Mouse (Mus musculus) kidney, adult 8-10 months (tissue): Measurements from ENCODE around the gene Piwil4.
A peak's percentile ranks its signal among the peaks of the same experiment; 100 is the strongest.

Experiments used
- DNase-seq, 2 experiments: peaks; one replicate each; pipeline ENCODE4 v3.0.0; 2022

The Piwil4 gene

DNA sequence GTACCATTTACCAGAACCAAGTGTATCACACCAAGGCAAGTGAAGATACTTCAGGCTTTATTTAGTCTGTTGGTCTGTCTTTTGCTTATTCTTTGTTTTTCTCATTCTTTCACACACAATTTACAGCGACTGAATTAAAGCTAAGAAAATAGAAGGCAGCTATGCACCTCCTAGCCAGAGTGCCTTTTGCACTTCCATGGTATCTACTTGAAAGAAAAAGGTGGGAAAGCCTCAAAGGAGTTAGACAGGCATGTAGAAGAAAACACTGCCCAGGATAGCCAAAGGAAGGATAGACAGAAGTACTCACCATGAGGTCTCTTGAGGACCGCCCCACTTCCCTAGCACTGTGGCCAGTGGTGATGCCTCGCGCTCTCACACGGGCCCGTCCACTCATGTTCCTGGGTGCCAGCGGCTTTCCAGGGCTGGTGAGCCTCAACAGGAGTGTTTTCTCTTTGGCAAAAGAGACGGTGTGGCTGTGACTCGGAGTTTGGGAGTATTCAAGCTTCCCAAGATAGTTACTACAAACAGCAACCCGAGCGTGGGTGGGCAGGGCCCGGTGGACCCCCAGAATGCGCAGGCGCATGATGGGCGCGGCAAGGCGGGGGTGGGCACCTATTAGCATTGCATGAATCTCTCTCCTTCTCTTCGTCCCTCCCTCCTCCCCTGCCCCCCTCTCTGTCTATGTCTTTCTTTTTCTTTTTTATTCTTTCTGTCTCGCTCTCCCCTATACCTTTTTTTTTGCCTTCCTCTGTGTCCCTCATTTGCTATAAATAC is at the start of gene Piwil4:
Piwil4 (minus strand) TSS at position 583 of the 774 bp plus-strand sequence.
- no peak for DNase-seq

- DNase-seq = no peak
Observed at GRCm38 (mm10) chr9:14787356-14787755, 46.8 kb upstream of the Piwil4 start.

GRCm38 (mm10) chr9:14784039-14785002 is 43.8 kb upstream of the Piwil4 start, which contains the start of the genes Mre11a and Ankrd49:
TSS of gene Mre11a (plus strand) at chr9:14784654.
TSS of gene Ankrd49 (minus strand) at chr9:14784856.
- DNase-seq = peak; percentile 95 to 96

GRCm38 (mm10) chr9:14778341-14778740 is 37.8 kb upstream of the Piwil4 start:
- no peak for DNase-seq

DNA sequence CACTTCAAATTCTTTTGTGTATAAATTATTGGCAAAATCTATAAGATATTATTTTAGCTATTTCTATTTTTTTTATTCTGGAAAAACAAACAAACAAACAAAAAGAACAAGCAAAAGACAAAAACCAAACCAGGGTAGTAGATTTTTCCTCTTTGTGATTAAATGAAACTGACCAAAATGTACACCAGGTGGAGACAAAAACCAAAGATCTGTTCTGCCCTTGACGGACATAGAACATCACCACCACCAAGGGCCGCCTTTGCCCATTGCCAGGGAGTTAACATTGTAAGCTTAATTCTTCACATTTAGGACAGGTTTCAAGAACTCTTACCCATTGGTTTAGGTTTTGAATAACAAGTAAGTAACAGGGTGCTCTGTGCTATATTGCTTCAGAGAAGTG is 33.3 kb upstream of the Piwil4 start:
- no peak for DNase-seq

- no peak for DNase-seq
Observed at GRCm38 (mm10) chr9:14772074-14772473, 31.5 kb upstream of the Piwil4 start.

GRCm38 (mm10) chr9:14770803-14771471 is 30.4 kb upstream of the Piwil4 start, which contains the start of gene 1700012B09Rik:
TSS of gene 1700012B09Rik (minus strand) at chr9:14771030.
- no peak for DNase-seq

DNA sequence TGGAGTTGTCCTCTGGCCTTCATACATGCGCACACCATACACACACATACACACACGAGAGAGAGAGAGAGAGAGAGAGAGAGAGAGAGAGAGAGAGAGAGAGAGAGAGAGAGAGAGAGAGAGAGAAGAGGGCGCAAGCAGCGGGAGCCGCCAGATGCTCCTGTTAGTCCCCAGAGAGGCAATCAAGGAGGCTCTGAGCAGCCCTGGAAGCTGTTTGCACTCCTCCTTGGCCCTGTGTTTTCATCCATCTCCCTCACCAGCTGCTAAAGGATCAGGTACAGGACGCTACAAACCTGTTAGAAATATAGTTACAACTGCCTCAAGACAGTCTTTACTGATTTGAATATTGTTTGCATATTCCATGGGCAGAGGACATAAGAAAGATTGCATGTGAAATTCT is 29.3 kb upstream of the Piwil4 start:
- no peak for DNase-seq

GRCm38 (mm10) chr9:14764765-14765164 is 24.2 kb upstream of the Piwil4 start:
- peak; percentile 26 to 41 for DNase-seq

- no peak for DNase-seq
Observed at GRCm38 (mm10) chr9:14759261-14759660, 18.7 kb upstream of the Piwil4 start.

GRCm38 (mm10) chr9:14758590-14758989 is 18.1 kb upstream of the Piwil4 start:
- no peak for DNase-seq

- no peak for DNase-seq
Observed at GRCm38 (mm10) chr9:14754469-14754868, 13.9 kb upstream of the Piwil4 start.

DNA sequence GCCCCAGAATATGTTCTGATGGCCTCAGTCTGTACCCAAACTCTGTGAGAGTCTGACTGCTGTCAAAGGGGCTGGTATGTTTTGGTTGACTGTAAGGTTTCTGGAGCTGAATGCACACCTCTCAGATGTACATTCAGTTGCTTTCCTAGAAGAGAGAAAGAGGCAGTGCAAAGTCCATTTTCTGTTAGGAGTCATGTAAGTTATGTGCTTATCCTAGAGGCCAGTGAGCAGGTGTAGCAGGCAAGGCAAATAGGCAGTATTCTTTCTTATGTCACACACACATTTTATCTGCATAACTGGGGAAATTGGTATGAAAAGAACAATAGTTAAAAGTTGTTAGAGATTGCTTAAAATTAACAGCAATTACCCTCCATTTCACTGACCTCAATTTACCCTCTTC is 13.4 kb upstream of the Piwil4 start:
- DNase-seq = no peak

- DNase-seq = peak; percentile 55 to 62
Observed at GRCm38 (mm10) chr9:14752001-14752522, 11.5 kb upstream of the Piwil4 start, which contains the start of gene Fut4. TSS of gene Fut4 (minus strand) at chr9:14752393.

GRCm38 (mm10) chr9:14751503-14752000 is 11.0 kb upstream of the Piwil4 start:
- DNase-seq = peak in 1 of 2 experiments; percentile 3

- no peak for DNase-seq
Observed at GRCm38 (mm10) chr9:14750901-14751502, 10.5 kb upstream of the Piwil4 start.

- no peak for DNase-seq
Observed at GRCm38 (mm10) chr9:14739498-14740150, 909 bp downstream of the Piwil4 start.

DNA sequence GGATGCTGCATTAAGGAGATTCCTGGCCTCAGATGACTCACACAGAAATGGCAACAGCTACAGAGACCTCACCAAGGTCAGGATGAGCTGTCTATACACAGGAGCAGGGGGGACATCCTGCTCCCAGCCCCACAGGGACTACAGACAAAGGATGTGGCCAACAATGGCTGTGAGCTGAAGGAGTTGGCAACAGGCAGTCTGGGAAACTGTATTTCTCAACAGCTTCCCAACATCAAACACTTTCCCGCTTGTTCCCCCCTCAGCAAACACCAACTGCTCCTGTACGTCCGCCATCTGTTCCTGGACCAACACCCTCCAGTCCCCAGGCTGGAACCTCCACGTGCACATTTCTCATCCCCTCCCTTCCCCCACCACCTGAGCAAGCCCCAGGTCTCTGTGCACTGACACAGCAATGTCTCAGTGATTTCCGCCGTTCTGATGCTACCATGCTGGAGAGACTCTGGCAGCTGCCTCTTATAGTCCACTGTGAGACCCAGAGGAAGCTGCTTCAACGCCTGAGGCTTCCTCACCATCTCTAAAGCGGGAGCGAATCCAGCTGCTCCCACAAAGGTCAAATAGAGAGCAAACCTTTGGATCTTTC is 9.5 kb downstream of the Piwil4 start:
- DNase-seq = no peak

- no peak for DNase-seq
Observed at GRCm38 (mm10) chr9:14728365-14728764, 12.2 kb downstream of the Piwil4 start.

GRCm38 (mm10) chr9:14726629-14727028 is 13.9 kb downstream of the Piwil4 start:
- DNase-seq = no peak

GRCm38 (mm10) chr9:14726005-14726404 is 14.5 kb downstream of the Piwil4 start:
- DNase-seq = no peak
